Mouse (Mus musculus) MEL (cell line): ENCODE results near the gene Guca2a. TPM values are rescaled to one million over a fixed set of nuclear protein-coding genes. Genes with fewer than 3 reads are reported as not detected.

ENCODE experiments used
- DNase-seq: peaks from one replicate; pipeline ENCODE4 v3.0.0; 2011; ENCODE audit warnings: low read depth, low spot score
- H3K27ac ChIP-seq: 2 replicates; pipeline ENCODE4 v1.5.1; 2012; ENCODE audit warnings: low read depth, mild to moderate bottlenecking, control low read depth, low read length, moderate library complexity; ENCODE audit not compliant: control insufficient read depth
- H3K27me3 ChIP-seq, 2 experiments: fragments of 150-350 bp in 1 of 2; sonication (generic) in 1 of 2; 2 replicates each; pipeline ENCODE4 v1.6.1; 2012; ENCODE audit warnings: low read length in 2 of 2, mild to moderate bottlenecking in 2 of 2, improper control_type of control experiment in 1 of 2, moderate library complexity in 1 of 2; ENCODE audit not compliant: insufficient read depth in 2 of 2, control insufficient read depth in 1 of 2
- H3K36me3 ChIP-seq, 2 experiments: 2 replicates each; pipeline ENCODE4 v1.6.1; 2012 to 2014; ENCODE audit warnings: low read length in 2 of 2, improper control_type of control experiment in 1 of 2, inconsistent platforms in 1 of 2, mild to moderate bottlenecking in 1 of 2; ENCODE audit not compliant: insufficient read depth in 2 of 2, control insufficient read depth in 1 of 2
- H3K4me1 ChIP-seq, 2 experiments: fragments of 150-350 bp in 1 of 2; sonication (generic) in 1 of 2; 2 replicates each; pipeline ENCODE4 v1.6.1; 2012; ENCODE audit warnings: low read length in 2 of 2, improper control_type of control experiment in 1 of 2, mild to moderate bottlenecking in 1 of 2; ENCODE audit not compliant: insufficient read depth in 2 of 2, control insufficient read depth in 1 of 2
- H3K4me3 ChIP-seq, 2 experiments: fragments of 150-350 bp in 1 of 2; sonication (generic) in 1 of 2; 2 replicates each; pipeline ENCODE4 v1.5.1; 2012; ENCODE audit warnings: low read depth in 2 of 2, low read length in 2 of 2, mild to moderate bottlenecking in 2 of 2, moderate library complexity in 2 of 2, control low read depth in 1 of 2, improper control_type of control experiment in 1 of 2; ENCODE audit not compliant: control insufficient read depth in 1 of 2, insufficient read depth in 1 of 2
- H3K79me2 ChIP-seq: 2 replicates; pipeline ENCODE4 v1.6.1; 2012; ENCODE audit warnings: mild to moderate bottlenecking, low read length, moderate library complexity; ENCODE audit not compliant: control insufficient read depth, poor library complexity, insufficient read depth
- H3K9ac ChIP-seq: 2 replicates; pipeline ENCODE4 v1.6.1; 2012; ENCODE audit warnings: low read depth, mild to moderate bottlenecking, control low read depth, low read length, moderate library complexity; ENCODE audit not compliant: control insufficient read depth, poor library complexity, severe bottlenecking
- H3K9me3 ChIP-seq: fragments of 150-350 bp; sonication (generic); replicated peaks from 2 replicates; pipeline ENCODE4 v1.6.1; 2012; ENCODE audit warnings: mild to moderate bottlenecking, low read length, improper control_type of control experiment, moderate library complexity; ENCODE audit not compliant: insufficient read depth
- CTCF ChIP-seq, 3 experiments: IDR thresholded peaks in 2 of 3; conservative IDR thresholded peaks in 1 of 3; 2 replicates each; pipeline ENCODE4 v1.5.1; 2011 to 2012; ENCODE audit warnings: low read length in 3 of 3, low read depth in 2 of 3, mild to moderate bottlenecking in 2 of 3, improper control_type of control experiment in 1 of 3, inconsistent platforms in 1 of 3, mixed read lengths in 1 of 3, moderate library complexity in 1 of 3; ENCODE audit not compliant: control insufficient read depth in 1 of 3, insufficient read depth in 1 of 3, poor library complexity in 1 of 3, severe bottlenecking in 1 of 3
- E2F4 ChIP-seq: IDR thresholded peaks from 2 replicates; pipeline ENCODE4 v1.6.1; 2011; ENCODE audit warnings: low read depth, low read length, improper control_type of control experiment, borderline replicate concordance
- ELF1 ChIP-seq: IDR thresholded peaks from 2 replicates; pipeline ENCODE4 v1.6.1; 2014; ENCODE audit warnings: low read depth, mild to moderate bottlenecking, inconsistent platforms, low read length, improper control_type of control experiment, moderate library complexity
- ETS1 ChIP-seq: IDR thresholded peaks from 2 replicates; pipeline ENCODE4 v1.6.1; 2012; ENCODE audit warnings: low read depth, mild to moderate bottlenecking, inconsistent platforms, low read length, improper control_type of control experiment, moderate library complexity
- GABPA ChIP-seq: IDR thresholded peaks from 2 replicates; pipeline ENCODE4 v1.6.1; 2012; ENCODE audit warnings: low read depth, mild to moderate bottlenecking, inconsistent platforms, low read length, improper control_type of control experiment, moderate library complexity
- GATA1 ChIP-seq: IDR thresholded peaks from 2 replicates; pipeline ENCODE4 v1.6.1; 2011; ENCODE audit warnings: low read depth, low read length, improper control_type of control experiment
- JUND ChIP-seq: IDR thresholded peaks from 2 replicates; pipeline ENCODE4 v1.6.1; 2011; ENCODE audit warnings: low read depth, mild to moderate bottlenecking, improper control_type of control experiment, low read length
- MAFK ChIP-seq: IDR thresholded peaks from 2 replicates; pipeline ENCODE4 v1.6.1; 2011; ENCODE audit warnings: low read depth, mild to moderate bottlenecking, low read length, improper control_type of control experiment, borderline replicate concordance
- MAZ ChIP-seq: IDR thresholded peaks from 2 replicates; pipeline ENCODE4 v1.6.1; 2012; ENCODE audit warnings: low read depth, mild to moderate bottlenecking, inconsistent platforms, low read length, improper control_type of control experiment
- MEF2A ChIP-seq: IDR thresholded peaks from 2 replicates; pipeline ENCODE4 v1.6.1; 2014; ENCODE audit warnings: low read depth, mild to moderate bottlenecking, inconsistent platforms, low read length, improper control_type of control experiment; ENCODE audit not compliant: poor library complexity, insufficient replicate concordance, severe bottlenecking; ENCODE audit errors: extremely low read depth
- MXI1 ChIP-seq: IDR thresholded peaks from 2 replicates; pipeline ENCODE4 v1.6.1; 2011; ENCODE audit warnings: mild to moderate bottlenecking, low read depth, low read length, improper control_type of control experiment
- MYC ChIP-seq: IDR thresholded peaks from 2 replicates; pipeline ENCODE4 v1.6.1; 2011; ENCODE audit warnings: low read depth, mild to moderate bottlenecking, low read length, improper control_type of control experiment, moderate library complexity
- NELFE ChIP-seq: IDR thresholded peaks from 2 replicates; pipeline ENCODE4 v1.6.1; 2011; ENCODE audit warnings: low read depth, low read length, improper control_type of control experiment
- POLR2A ChIP-seq, 2 experiments: IDR thresholded peaks; 2 replicates each; pipeline ENCODE4 v1.6.1; 2011 to 2012; ENCODE audit warnings: low read length in 2 of 2, mild to moderate bottlenecking in 2 of 2, control low read depth in 1 of 2, improper control_type of control experiment in 1 of 2, low read depth in 1 of 2, moderate library complexity in 1 of 2; ENCODE audit not compliant: control insufficient read depth in 1 of 2, insufficient read depth in 1 of 2, poor library complexity in 1 of 2
- SMC3 ChIP-seq: IDR thresholded peaks from 2 replicates; pipeline ENCODE4 v1.6.1; 2011; ENCODE audit warnings: low read depth, low read length, improper control_type of control experiment
- TAL1 ChIP-seq: IDR thresholded peaks from 2 replicates; pipeline ENCODE4 v1.6.1; 2012; ENCODE audit warnings: mild to moderate bottlenecking, inconsistent platforms, low read length, moderate library complexity, mixed read lengths
- TBP ChIP-seq: IDR thresholded peaks from 2 replicates; pipeline ENCODE4 v1.8.0; 2011; ENCODE audit warnings: low read depth, low read length, improper control_type of control experiment
- UBTF ChIP-seq: IDR thresholded peaks from 2 replicates; pipeline ENCODE4 v1.6.1; 2012; ENCODE audit warnings: low read depth, mild to moderate bottlenecking, inconsistent platforms, low read length, improper control_type of control experiment, moderate library complexity, borderline replicate concordance; ENCODE audit not compliant: insufficient read depth
- USF2 ChIP-seq, 2 experiments: IDR thresholded peaks; 2 replicates each; pipeline ENCODE4 v1.6.1; 2011 to 2012; ENCODE audit warnings: improper control_type of control experiment in 2 of 2, low read length in 2 of 2, borderline replicate concordance in 1 of 2, inconsistent platforms in 1 of 2, low read depth in 1 of 2, mild to moderate bottlenecking in 1 of 2; ENCODE audit not compliant: insufficient read depth in 1 of 2
- ZC3H11A ChIP-seq: IDR thresholded peaks from 2 replicates; pipeline ENCODE4 v1.6.1; 2012; ENCODE audit warnings: low read depth, mild to moderate bottlenecking, inconsistent platforms, low read length, improper control_type of control experiment
- ZMIZ1 ChIP-seq: IDR thresholded peaks from 2 replicates; pipeline ENCODE4 v1.6.1; 2012; ENCODE audit warnings: low read depth, mild to moderate bottlenecking, inconsistent platforms, low read length, improper control_type of control experiment, moderate library complexity
- ZNF384 ChIP-seq: IDR thresholded peaks from 2 replicates; pipeline ENCODE4 v1.6.1; 2012; ENCODE audit warnings: low read depth, mild to moderate bottlenecking, inconsistent platforms, low read length, improper control_type of control experiment
- polyA plus RNA-seq, 2 experiments: library from polyadenylated mRNA; stranded (reverse) in 1 of 2; unstranded in 1 of 2; fragments of >175 nt in 1 of 2; fragments of >200 nt in 1 of 2; gene quantifications; 2 replicates each; pipeline versions ENCODE4 v1.2.1 to v1.2.4; 2012; ENCODE audit warnings: low replicate concordance in 2 of 2, low read depth in 1 of 2; ENCODE audit not compliant: insufficient read length in 2 of 2, insufficient read depth in 1 of 2, missing spikeins in 1 of 2
- total RNA-seq: library from RNA; depleted of rRNA; stranded (reverse); fragments of 300-350 nt; gene quantifications from 2 replicates; pipeline ENCODE4 v1.2.3, GENCODE M21; 2012

The Guca2a gene
- total and polyA plus RNA-seq, 3 experiments, result not detected

DNA sequence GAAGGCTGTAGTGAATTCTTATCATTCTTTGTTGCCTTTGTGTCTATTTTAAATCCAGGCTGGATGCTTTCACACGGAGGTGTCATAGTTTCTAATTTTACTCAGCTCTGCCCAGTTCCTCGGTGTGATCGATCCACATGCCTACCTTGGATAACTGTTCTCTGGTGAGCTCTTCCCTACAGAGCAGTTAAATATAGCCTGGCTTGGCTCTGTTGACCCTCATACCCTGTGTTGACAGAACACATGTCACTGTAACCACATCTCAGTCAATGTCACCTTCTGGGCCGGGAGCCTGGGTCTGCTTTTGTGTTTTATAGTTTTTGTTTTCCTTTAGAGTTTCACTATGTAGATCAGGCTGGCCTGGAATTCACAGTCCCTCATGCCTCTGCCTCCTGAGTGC, 24.6 kb downstream of the Guca2a start:
- Histone ChIP-seq H3K9ac (no peak overlapping the region), H3K27me3 (no peaks in the 10 kb centered on the region), H3K4me1 (no peaks in the 10 kb centered on the region), H3K9me3 (no peaks in the 10 kb centered on the region), H3K79me2 (no peaks in the 10 kb centered on the region), H3K4me3 (no peak overlapping the region), H3K36me3 (no peaks in the 10 kb centered on the region), H3K27ac (no peak overlapping the region)
- TF ChIP-seq JUND (no peak), ZC3H11A (no peak), MAZ (no peak), MXI1 (no peak), ZMIZ1 (no peak), UBTF (no peak), MEF2A (no peak)
- DNase-seq, result no peak

DNA sequence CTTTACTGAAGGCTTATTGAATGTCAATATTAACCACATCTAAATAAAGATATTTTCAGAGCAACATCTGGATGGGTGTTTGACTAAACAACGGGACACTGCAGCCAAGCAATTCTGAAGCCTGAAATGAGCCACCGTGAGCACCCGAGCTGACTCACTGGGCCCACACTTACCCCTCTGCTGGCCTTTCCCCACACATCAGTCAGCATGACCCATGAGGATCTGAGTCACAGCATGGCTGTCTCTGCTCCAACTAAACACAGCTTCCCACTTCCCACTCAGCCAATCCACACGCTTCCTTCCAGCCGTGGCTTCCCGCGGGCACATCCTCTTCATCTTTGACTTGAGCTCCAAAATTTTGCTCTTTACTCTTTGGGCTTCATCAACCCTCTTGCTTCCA, 25.5 kb downstream of the Guca2a start:
- TF ChIP-seq TBP (no peak), CTCF (IDR thresholded peaks at IDR 0.05 in 2 of 3, conservative IDR thresholded peaks at IDR 0.05 in 1 of 3; ENCODE audit: control insufficient read depth in 1 of 3, insufficient read depth in 1 of 3, low read depth in 2 of 3, low read length in 3 of 3, poor library complexity in 1 of 3, severe bottlenecking in 1 of 3) (no peak), TAL1 (no peak), UBTF (no peak), GATA1 (no peak), ETS1 (no peak), POLR2A (IDR thresholded peaks at IDR 0.05; ENCODE audit: control insufficient read depth in 1 of 2, insufficient read depth in 1 of 2, low read depth in 1 of 2, low read length in 2 of 2, poor library complexity in 1 of 2) (no peak), USF2 (IDR thresholded peaks at IDR 0.05; ENCODE audit: borderline replicate concordance in 1 of 2, insufficient read depth in 1 of 2, low read depth in 1 of 2, low read length in 2 of 2) (no peak), NELFE (no peak), ELF1 (no peak), MYC (no peak), E2F4 (no peak), JUND (no peak), SMC3 (no peak), MXI1 (no peak), ZMIZ1 (no peak), MAFK (no peak), ZNF384 (no peak), GABPA (no peak)
- H3K27me3 ChIP-seq, result no peaks in the 10 kb centered on the region
- H3K36me3 ChIP-seq, result no peaks in the 10 kb centered on the region
- H3K79me2 ChIP-seq, result no peaks in the 10 kb centered on the region
- H3K9ac ChIP-seq, result no peak overlapping the region
- DNase-seq, result no peak
- H3K9me3 ChIP-seq, result no peaks in the 10 kb centered on the region
- H3K27ac ChIP-seq, result no peak overlapping the region
- no peaks in the 10 kb centered on the region for H3K4me1 ChIP-seq
- H3K4me3 ChIP-seq, result no peak overlapping the region
